Mouse (Mus musculus) c-Kit-positive CD71-negative TER-119-negative erythroid progenitor cells, embryonic 14.5 days (primary cell): ENCODE data around the gene Mrgprg.

Experiments
- DNase-seq: peaks from one replicate; pipeline ENCODE4 v3.0.0-alpha.2; 2013; ENCODE audit warnings: low read depth

Gene Mrgprg

DNA sequence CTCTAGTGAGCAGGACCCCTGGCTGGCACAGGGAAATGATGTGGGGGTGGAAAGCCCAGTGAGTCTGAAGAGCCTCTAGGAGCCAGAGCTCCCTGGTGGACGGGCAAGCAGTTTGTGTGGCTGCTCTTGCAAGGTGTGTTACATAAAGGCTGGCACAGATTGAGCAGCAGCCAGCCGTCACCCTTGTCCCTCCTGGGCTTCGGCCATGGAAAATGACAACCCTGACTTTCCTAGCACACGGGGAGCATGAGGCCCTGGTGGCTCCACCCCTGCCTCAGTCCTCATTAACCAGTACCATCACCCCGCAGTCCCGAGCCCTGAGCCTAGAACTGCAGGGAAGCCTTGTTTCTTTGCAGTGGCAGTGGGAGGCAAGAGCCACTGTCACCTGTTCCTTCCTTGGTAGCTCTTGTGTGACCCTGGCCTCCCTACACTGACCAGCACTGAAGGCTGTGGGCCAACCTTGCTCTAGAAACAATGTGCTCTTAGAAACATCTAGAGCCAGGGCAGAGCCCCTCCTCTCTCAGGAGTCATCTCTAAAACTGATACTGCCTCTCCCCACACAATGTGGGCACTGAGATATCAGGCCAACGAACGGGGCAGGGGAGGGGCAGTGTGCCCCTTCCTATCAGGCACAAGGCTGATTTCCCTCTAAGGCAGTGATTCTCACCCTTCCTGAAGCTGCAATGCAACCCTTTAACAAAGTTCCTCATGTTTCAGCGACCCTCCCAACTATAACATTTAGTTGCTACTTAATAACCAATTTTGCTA lies 11.3 kb downstream of the Mrgprg start:
- peak; percentile 20 for DNase-seq

GRCm38 (mm10) chr7:143753990-143754715 lies 12.6 kb downstream of the Mrgprg start:
- DNase-seq, result peak; percentile 58

GRCm38 (mm10) chr7:143752606-143753005 lies 14.2 kb downstream of the Mrgprg start:
- no peak for DNase-seq

DNA sequence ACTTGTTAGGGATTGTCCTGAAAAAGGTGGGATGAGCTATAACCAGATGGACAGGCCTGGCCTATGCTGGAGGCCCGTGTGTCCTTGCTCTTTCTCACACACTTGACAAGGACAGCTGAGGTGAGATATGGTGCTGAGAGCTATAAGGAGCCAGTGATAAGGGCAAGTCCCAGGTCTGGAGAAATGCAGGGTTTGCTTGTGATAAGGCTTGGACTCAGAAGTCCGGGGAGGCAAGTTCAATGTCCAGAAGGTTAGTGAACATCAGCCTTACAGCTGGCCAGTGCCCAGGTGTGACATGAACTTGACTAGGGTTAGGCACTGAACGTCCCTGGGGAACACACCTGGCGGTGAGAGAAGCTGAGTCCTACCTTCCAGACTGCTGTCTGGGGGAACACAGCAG lies 14.7 kb downstream of the Mrgprg start:
- DNase-seq, result no peak

DNA sequence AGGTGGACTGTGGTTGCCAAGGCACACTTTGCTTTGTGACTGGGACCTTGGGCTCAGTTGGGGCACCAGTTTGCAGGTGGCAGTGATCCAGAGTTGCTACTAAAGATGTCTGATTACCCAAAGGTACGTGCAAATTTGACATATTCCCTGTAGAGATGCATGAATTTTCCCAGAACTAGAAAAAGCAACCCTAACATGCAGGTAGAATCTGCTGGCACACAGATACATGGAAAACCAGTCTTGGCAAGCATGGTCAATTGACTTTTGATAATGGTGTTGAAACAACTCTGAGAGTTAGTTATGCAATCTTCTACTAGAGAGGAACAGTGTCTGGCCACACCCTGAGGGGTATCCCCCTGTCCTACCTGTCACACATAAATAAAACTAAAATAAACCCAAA lies 15.4 kb downstream of the Mrgprg start:
- no peak for DNase-seq

DNA sequence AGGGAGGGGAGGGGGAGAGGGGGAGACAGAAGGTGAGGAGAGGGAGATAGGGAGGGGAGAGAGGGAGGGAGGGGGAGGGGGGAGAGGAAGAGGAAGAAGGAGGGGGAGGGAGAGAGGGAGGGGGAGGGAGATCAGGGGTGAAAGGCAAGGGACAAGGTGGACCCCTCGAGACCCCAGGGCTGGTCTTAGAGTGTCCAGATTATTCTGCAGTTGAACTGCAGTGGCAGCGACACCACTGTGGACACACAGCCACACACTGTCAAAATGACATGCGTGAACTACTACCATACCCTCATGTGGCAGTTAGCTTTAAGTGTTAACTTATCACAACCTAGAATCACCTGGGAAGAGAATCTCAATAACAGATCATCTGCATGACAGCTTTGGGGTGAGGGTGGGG lies 17.7 kb downstream of the Mrgprg start:
- no peak for DNase-seq

DNA sequence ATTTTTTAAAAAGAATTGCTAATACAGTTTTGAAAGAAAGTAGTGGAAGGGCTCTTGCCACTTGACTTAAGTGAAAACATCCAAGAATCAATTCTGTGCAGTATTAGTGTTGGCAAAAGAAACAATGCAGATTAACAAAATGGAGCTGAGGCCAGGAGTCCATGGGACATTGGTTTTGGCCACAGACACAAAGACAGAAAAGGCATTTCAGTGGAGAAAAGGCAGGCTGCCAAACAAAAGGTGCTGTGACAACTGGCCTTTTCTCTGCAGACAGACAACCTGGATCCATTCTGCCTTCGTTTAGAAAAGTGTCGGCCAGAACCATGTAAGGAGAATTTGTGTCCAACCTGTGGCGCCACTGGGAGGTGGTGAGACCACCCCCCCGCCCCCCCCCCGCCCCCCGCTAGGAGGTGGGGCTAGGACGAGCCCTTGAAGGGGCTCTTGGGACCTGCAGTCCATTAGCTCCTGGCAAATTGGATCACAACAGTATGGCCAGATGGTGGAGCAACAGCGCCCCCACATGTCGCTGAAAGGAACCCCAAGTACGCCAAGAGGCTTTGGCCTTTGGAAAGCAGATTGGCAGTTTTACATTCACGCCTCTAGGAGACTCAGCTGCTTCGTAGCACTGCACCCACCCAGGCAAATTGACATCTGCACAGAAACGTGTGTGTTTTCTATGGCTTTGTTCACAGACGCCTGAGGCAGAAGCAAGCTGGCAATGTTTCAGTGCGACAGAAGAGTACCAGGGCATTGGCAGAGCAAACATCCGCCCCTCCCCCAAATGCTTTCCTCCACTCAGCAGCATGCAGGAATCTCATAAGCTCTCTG lies 18.5 kb downstream of the Mrgprg start:
- peak; percentile 77 for DNase-seq

DNA sequence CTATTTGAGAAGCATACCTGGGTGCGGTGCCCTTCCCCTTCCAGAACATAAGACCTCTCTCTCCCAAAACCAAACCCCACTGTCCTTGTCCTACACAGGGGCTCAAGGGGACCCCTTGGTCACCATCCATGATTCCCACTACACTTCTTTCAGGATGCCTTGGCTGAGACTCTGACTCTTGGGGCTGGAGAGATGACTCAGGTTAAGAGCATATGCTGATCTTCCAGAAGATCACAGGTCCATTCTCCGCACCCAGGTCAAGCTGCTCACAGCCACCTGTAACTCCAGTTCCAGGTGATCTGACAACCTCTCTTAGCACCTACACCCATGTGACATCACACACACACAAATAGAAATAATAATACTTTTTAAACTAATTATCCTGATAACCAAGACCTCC lies 26.1 kb downstream of the Mrgprg start:
- no peak for DNase-seq

- peak; percentile 18 for DNase-seq
These were observed 27.0 kb downstream of the Mrgprg start for GRCm38 (mm10) chr7:143739511-143740461.

DNA sequence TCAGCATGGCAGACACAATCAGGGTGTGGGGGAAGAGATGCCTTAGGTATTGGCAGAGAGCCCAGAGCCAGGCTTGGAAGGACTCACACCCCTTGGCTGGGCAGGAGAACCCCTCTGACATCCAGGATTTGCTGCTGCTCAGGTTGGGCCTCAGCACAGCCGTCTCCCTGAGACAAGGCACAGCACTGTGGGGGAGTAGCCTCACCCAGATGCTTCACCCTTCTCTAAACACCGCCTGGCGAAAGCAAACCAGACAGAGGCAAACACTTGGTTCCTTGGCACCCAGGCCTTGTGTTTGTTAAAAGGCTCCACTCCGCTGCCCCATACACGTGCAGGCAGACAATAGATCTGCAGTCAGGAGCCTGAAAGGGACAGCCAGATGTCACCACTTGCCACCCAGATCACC lies 28.2 kb downstream of the Mrgprg start:
- DNase-seq, result no peak

GRCm38 (mm10) chr7:143738194-143738593 lies 28.6 kb downstream of the Mrgprg start:
- no peak for DNase-seq

DNA sequence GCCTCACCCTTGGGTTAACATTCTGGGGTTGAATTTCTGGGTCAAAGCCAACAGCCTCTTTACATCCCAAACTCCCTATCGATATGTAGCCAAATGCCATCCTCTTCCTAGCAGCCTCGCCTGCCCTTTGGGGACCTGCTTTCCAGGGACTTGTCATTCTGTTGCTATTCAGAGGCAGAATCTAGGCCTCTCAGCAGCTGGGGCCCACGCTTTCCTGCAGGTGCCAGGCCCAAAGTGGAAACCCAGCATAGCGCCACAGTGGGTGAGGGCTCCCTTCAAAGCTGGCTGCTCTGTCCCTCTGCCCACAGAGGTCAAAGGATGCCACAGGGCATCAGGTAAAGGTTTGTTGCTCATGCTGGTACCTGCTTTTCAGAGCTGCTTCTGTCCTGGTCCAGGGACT lies 33.0 kb downstream of the Mrgprg start:
- DNase-seq, result no peak

DNA sequence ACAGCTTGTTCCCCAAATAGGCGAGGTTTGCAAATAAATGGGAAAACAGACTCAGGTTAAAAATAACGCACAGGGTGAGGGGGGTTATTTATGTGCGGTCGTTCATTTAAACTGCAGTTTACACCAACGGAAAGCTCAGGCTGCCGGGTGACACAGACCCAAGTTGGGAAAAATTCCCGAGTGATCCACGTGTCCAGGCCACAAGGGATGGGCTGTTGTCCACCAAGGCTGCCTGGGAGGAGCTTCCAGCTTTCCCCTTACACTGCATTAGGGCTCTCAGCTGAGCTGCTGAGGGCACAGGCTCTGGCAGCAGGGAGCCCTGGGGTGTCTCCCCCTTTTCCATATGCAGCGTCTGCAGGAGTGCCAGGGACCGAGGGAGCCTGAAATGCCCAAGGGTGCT lies 36.9 kb downstream of the Mrgprg start:
- DNase-seq, result no peak

- DNase-seq, result no peak
These were observed 40.4 kb downstream of the Mrgprg start for GRCm38 (mm10) chr7:143726396-143726795.

DNA sequence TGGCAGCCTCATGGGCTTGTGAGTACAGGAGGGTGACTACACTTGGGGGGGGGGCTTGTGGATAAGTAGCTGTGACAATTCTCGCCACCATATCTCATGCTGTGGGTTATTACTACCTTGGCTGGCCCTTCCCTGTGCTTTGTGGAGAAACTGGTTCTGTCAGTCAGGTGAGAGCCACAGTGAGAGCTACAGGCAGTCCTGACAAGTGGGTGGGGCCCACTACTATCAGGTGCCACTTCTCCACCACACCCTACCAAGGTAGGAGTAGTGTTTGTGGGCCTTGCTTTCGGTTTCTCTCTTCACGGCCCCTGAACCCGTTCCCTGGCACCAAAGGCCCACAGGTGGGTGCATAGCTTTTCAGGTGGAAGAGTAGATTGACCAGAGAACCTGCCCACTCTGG lies 43.0 kb downstream of the Mrgprg start:
- no peak for DNase-seq

GRCm38 (mm10) chr7:143722646-143723045 lies 44.1 kb downstream of the Mrgprg start:
- DNase-seq, result no peak

GRCm38 (mm10) chr7:143717811-143718210 lies 49.0 kb downstream of the Mrgprg start:
- DNase-seq, result no peak
